Mouse (Mus musculus): ENCODE results near the gene Psme1.

The Psme1 gene

GRCm38 (mm10) chr14:55575302-55575701, 2.6 kb upstream of the Psme1 start, which contains the start of gene Fitm1:
Fitm1 (plus strand) TSS chr14:55575617.
- no peak for DNase-seq

- DNase-seq = no peak
These were observed 2.2 kb upstream of the Psme1 start for GRCm38 (mm10) chr14:55575711-55576110.

GRCm38 (mm10) chr14:55576376-55576775, 1.5 kb upstream of the Psme1 start:
- DNase-seq = peak; percentile 68

GRCm38 (mm10) chr14:55578668-55579269, 846 bp downstream of the Psme1 start:
- no peak for DNase-seq

- DNase-seq = no peak
These were observed 1.9 kb downstream of the Psme1 start for GRCm38 (mm10) chr14:55579511-55580496.

- DNase-seq = no peak
These were observed 2.8 kb downstream of the Psme1 start for GRCm38 (mm10) chr14:55580731-55581130.

GRCm38 (mm10) chr14:55581981-55582681, 4.2 kb downstream of the Psme1 start:
- DNase-seq = no peak

- DNase-seq = no peak
These were observed 6.4 kb downstream of the Psme1 start for GRCm38 (mm10) chr14:55584303-55584701.

- peak; percentile 74 for DNase-seq
These were observed 7.0 kb downstream of the Psme1 start, which contains the start of gene Emc9 for GRCm38 (mm10) chr14:55584702-55585565. Emc9 (minus strand) TSS chr14:55585302.

GRCm38 (mm10) chr14:55585566-55585960, 7.6 kb downstream of the Psme1 start:
- no peak for DNase-seq

- DNase-seq = no peak
These were observed 8.2 kb downstream of the Psme1 start for GRCm38 (mm10) chr14:55586149-55586548.

- DNase-seq = no peak
These were observed 11.3 kb downstream of the Psme1 start for GRCm38 (mm10) chr14:55589271-55589670.

- DNase-seq = no peak
These were observed 12.0 kb downstream of the Psme1 start for GRCm38 (mm10) chr14:55589771-55590448.

- DNase-seq = peak; percentile 98
These were observed 12.9 kb downstream of the Psme1 start, which contains the start of gene Psme2 for GRCm38 (mm10) chr14:55590748-55591330. Psme2 (minus strand) TSS chr14:55591113.

GRCm38 (mm10) chr14:55591331-55591891, 13.5 kb downstream of the Psme1 start, which contains the start of gene Rnf31:
Rnf31 (plus strand) TSS chr14:55591708.
- peak; percentile 96 for DNase-seq

- no peak for DNase-seq
These were observed 14.3 kb downstream of the Psme1 start for GRCm38 (mm10) chr14:55592226-55592625.

GRCm38 (mm10) chr14:55596036-55596690, 18.2 kb downstream of the Psme1 start:
- peak; percentile 53 for DNase-seq

- DNase-seq = no peak
These were observed 20.8 kb downstream of the Psme1 start for GRCm38 (mm10) chr14:55598521-55599390.

- DNase-seq = no peak
These were observed 25.3 kb downstream of the Psme1 start, which contains the start of gene Irf9 for GRCm38 (mm10) chr14:55603271-55603632. Irf9 (plus strand) TSS chr14:55603571.

All from layer of hippocampus, adult 9-11 months (tissue).